Mouse (Mus musculus) midbrain, embryonic 15.5 days (tissue): Measurements from ENCODE around the gene Hoxd9. TPM values are rescaled to one million over a fixed set of nuclear protein-coding genes. Genes with fewer than 3 reads are reported as not detected.

Experiments
- ATAC-seq: fragments of 200-750 bp; cut with Nextera tagmentation; replicated peaks from 2 replicates; pipeline ENCODE4 v1.8.0; 2017; ENCODE audit warnings: moderate TSS enrichment
- H3K27ac ChIP-seq: fragments of 300-500 bp; sonication (generic); 2 replicates; pipeline ENCODE4 v1.5.1; 2015; ENCODE audit warnings: mild to moderate bottlenecking, inconsistent platforms
- H3K27me3 ChIP-seq: fragments of 300-500 bp; sonication (generic); replicated peaks from 2 replicates; pipeline ENCODE4 v1.6.1; 2015; ENCODE audit warnings: inconsistent platforms
- H3K36me3 ChIP-seq: fragments of 300-500 bp; sonication (generic); replicated peaks from 2 replicates; pipeline ENCODE4 v1.6.1; 2015; ENCODE audit warnings: inconsistent platforms
- H3K4me1 ChIP-seq: fragments of 300-500 bp; sonication (generic); 2 replicates; pipeline ENCODE4 v1.6.1; 2015; ENCODE audit warnings: inconsistent platforms
- H3K4me2 ChIP-seq: fragments of 300-500 bp; sonication (generic); 2 replicates; pipeline ENCODE4 v1.6.1; 2015; ENCODE audit warnings: inconsistent platforms, mild to moderate bottlenecking, moderate library complexity
- H3K4me3 ChIP-seq: fragments of 300-500 bp; sonication (generic); 2 replicates; pipeline ENCODE4 v1.5.1; 2015; ENCODE audit warnings: mild to moderate bottlenecking, inconsistent platforms
- H3K9ac ChIP-seq: fragments of 300-500 bp; sonication (generic); 2 replicates; pipeline ENCODE4 v1.6.1; 2015; ENCODE audit warnings: mild to moderate bottlenecking, inconsistent platforms
- H3K9me3 ChIP-seq: fragments of 300-500 bp; sonication (generic); 2 replicates; pipeline ENCODE4 v1.6.1; 2016; ENCODE audit warnings: inconsistent platforms
- WGBS: fragments of 180-500 bp; shearing (Covaris S2); methylation state at CpG from one replicate; pipeline ENCODE4 v1.1.7; 2015; ENCODE audit warnings: mixed read lengths; 5-methylcytosine and 5-hydroxymethylcytosine counted together
- polyA plus RNA-seq: library from polyadenylated mRNA; unstranded; fragments of >200 nt; fragmentation: Nextera tagmentation; extraction: Ambion mirVana; gene quantifications from 2 replicates; pipeline ENCODE4 v1.2.1, GENCODE M21; 2015

The Hoxd9 gene
- polyA plus RNA-seq, 1 experiment from 2014 or later = not detected

GRCm38 (mm10) chr2:74659507-74660005, 38.0 kb upstream of the Hoxd9 start, which contains the start of gene Evx2:
TSS of gene Evx2 (minus strand) at chr2:74659557.
- Histone ChIP-seq H3K9me3 (no peaks in the 10 kb centered on the region), H3K9ac (no peak within 1 kb of the TSS), H3K36me3 (no peaks in the 10 kb centered on the region), H3K27ac (no peak within 1 kb of the TSS), H3K4me2 (no peak within 1 kb of the TSS), H3K27me3 (peaks cover 63% of the 10 kb centered on the region), H3K4me1 (peaks cover 16% of the 10 kb centered on the region), H3K4me3 (0 out of 2 replicates have a peak within 1 kb of the TSS, but pooled peaks have one; percentile 4)
- WGBS = 2% methylated on average over 28 of the region's 28 CpGs
- no peak for ATAC-seq

DNA sequence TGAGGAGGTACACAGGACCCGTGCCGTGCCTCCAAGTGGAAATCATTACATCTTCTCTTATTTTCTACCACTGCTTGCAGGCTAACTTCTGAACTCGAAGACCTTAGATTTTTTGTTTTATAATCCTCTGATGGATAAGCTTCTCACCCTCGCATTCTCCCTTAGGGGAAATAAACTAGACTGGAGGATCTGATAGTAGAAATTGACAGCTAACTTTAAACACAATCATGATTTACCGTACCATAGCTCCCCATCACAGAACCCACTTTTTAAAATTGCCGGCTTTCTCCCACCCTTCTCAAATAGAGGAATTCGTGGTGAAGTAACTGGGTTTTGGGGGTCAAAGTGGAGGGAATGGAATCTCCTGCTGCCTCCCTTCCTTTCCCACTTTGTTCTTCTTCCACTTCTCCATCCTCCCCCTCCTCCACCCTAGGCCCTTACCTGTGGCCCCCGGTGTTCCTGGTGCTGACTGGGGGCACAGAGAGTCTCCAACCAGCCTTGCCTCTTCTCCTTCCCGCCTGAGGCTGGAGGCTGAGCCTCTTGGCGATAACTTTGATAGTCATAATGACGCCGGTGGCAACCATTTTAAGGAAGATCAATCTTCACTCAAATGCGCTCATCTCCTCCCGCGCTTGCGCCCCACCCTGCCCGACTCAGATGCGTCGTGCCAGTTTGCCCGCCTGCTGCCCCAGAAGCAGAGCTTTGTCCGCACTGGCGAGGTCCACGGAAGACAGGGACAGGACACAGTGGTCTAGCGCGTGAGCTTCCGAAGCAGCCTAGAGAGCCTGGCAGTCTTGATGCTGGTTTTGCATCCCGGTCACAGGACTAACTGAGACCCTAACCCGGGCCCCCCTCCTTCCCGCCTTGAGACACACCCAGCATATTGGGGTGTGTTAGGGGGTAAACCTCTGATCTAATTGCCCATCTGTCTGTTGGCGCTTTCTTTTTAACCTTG, 36.8 kb upstream of the Hoxd9 start:
- 4% methylated on average over 30 of the region's 30 CpGs for WGBS
- H3K27me3 ChIP-seq = peaks cover 62% of the 10 kb centered on the region
- H3K9ac ChIP-seq = no peak overlapping the region
- 0 out of 2 replicates have a peak, but pooled peaks have one; percentile 33 for ATAC-seq
- no peaks in the 10 kb centered on the region for H3K36me3 ChIP-seq
- no peak overlapping the region for H3K4me2 ChIP-seq
- no peak overlapping the region for H3K27ac ChIP-seq
- H3K9me3 ChIP-seq = no peaks in the 10 kb centered on the region
- H3K4me3 ChIP-seq = no peak overlapping the region
- H3K4me1 ChIP-seq = peaks cover 12% of the 10 kb centered on the region

DNA sequence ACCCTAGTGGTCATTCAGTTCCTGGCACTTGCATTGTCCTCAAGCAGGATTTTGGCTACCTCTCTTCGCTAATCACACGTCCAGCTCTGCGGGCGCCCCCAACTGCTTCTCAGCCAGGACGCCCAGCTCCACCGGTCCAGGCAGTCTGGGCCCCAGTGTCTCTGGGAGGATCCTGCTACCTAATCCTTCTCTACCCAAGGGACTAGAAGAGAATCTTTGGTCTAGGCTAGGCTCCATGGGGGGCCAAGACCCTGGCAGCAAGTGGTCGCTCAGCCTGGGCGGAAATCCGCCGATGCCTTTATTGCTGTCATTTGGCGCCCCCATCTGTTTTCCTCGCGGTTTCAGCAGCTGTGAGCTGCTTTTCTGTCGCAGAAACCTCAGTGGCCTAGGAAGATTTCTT, 35.8 kb upstream of the Hoxd9 start:
- 0 out of 2 replicates have a peak overlapping the region, but pooled peaks have one; percentile 4 for H3K4me3 ChIP-seq
- under 1% methylated on average over 14 of the region's 14 CpGs for WGBS

DNA sequence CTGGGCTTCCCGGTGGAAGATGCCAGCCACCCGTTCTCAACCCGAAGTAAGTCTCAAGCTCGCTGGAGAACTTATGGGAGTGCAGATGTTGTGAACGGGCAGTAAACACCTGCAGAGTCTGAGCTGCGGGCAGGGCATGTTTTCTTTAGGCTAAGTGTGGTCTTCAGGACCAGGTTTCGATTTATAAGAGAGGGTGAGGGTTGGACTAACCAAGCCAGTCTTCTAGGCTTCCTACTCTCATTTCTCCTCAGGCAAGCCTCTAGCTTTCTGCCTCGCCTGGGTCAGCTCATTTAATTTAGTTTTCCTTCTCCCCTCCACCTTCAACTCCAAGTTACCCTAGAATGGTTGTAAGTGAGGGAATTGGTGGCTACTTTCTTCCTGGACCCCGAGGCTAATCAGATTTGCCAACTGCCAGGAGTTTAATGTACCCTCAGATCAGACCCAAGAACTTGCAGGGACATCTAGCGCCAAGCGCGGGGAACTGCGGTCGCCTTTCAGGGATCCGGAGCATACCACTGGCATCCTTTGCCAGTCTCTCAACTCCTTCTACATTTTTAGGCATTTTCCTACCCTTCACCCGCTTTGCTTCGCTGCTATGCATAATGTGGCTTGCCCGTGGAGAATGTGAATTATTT, 34.1 kb upstream of the Hoxd9 start:
- no peak for ATAC-seq
- no peak overlapping the region for H3K27ac ChIP-seq
- H3K27me3 ChIP-seq = peaks cover 83% of the 10 kb centered on the region
- no peaks in the 10 kb centered on the region for H3K9me3 ChIP-seq
- H3K4me1 ChIP-seq = peaks cover 11% of the 10 kb centered on the region
- 6% methylated on average over 18 of the region's 18 CpGs for WGBS
- no peak overlapping the region for H3K4me2 ChIP-seq
- H3K9ac ChIP-seq = no peak overlapping the region
- no peaks in the 10 kb centered on the region for H3K36me3 ChIP-seq
- H3K4me3 ChIP-seq = no peak overlapping the region

More for the DNA sequence above, 35.8 kb upstream of the Hoxd9 start:
- Histone ChIP-seq H3K27me3 (peaks cover 70% of the 10 kb centered on the region), H3K4me2 (peak overlapping the region; percentile 36), H3K4me1 (0 out of 2 replicates have a peak, but pooled peaks cover 7% of the 10 kb centered on the region), H3K36me3 (no peaks in the 10 kb centered on the region), H3K9me3 (no peaks in the 10 kb centered on the region), H3K27ac (no peak overlapping the region), H3K9ac (no peak overlapping the region)
- ATAC-seq = peak; percentile 63

GRCm38 (mm10) chr2:74666411-74666810, 31.1 kb upstream of the Hoxd9 start:
- no peak for ATAC-seq
- H3K27me3 ChIP-seq = peaks cover 94% of the 10 kb centered on the region
- H3K9ac ChIP-seq = no peak overlapping the region
- H3K9me3 ChIP-seq = no peaks in the 10 kb centered on the region
- 3% methylated on average over 7 of the region's 7 CpGs for WGBS
- H3K4me2 ChIP-seq = no peak overlapping the region
- H3K27ac ChIP-seq = no peak overlapping the region
- peaks cover 10% of the 10 kb centered on the region for H3K4me1 ChIP-seq
- H3K36me3 ChIP-seq = no peaks in the 10 kb centered on the region
- no peak overlapping the region for H3K4me3 ChIP-seq

DNA sequence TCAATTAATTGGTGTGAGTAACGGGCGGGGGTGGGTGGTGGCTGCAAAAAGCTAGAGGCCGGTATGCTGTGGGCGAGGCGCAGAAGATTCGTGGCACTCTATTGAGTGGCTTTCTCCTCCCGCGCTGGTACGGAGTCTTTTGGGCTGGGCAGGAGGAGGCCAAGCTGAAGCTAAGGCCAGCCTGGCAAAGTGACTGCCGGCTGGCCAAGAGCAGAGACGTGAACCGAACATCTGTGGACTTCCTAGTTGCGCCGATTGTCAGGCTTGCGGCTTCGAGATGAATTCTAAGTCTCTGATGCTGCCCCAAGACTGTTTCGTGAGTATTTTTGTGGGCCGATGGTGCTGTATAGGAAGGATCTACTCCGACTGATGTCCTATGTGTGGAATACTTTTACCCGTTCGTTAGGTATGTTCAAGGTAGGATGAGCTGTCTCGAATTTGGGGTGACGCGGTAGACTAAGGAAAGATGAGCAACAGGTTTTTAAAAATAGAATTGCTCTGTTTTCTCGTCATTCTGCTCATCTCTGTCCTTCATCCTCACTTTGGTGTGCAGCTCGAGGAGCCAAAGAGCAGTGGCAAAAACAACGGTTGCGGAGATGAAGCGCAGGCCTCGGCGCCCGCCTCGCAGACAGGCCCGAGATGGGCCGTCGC, 30.2 kb upstream of the Hoxd9 start:
- ATAC-seq = no peak

DNA sequence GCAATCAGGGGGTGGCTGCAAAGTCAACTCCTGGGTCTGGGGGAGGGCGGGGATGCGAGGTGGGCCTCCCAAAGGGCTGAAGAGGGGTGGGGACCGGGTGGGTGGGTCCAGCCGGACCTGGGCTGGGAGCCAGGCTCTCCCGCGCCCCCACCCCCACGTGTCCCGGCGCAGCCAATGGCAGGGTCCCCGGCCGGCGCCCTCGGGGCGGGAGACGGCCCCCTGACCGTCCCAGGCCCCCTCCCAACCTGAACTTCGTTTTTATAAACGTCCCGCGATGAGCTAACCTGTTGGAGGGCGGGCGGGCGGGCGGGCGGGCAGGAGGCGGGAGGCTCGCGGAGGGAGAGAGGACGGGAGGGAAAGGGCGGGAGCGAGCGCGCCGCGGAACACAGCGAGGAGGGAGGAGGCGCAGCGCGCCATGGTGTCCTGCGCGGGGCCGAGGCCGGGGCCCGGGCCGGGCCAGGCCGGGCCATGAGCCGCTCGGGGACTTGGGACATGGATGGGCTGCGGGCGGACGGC, 29.6 kb upstream of the Hoxd9 start, which contains the start of gene Hoxd13:
Hoxd13 (plus strand) TSS at position 469 of the 516 bp plus-strand sequence.
- Histone ChIP-seq H3K27ac (no peak within 1 kb of the TSS), H3K4me3 (peak within 1 kb of the TSS; percentile 22), H3K36me3 (no peaks in the 10 kb centered on the region), H3K9ac (no peak within 1 kb of the TSS), H3K27me3 (peaks cover 94% of the 10 kb centered on the region), H3K9me3 (no peaks in the 10 kb centered on the region), H3K4me1 (peaks cover 11% of the 10 kb centered on the region), H3K4me2 (peak within 1 kb of the TSS; percentile 38)
- 0% methylated on average over 34 of the region's 51 CpGs for WGBS
- ATAC-seq = 0 out of 2 replicates have a peak, but pooled peaks have one; percentile 27

More for the DNA sequence above, 30.2 kb upstream of the Hoxd9 start:
- no peaks in the 10 kb centered on the region for H3K36me3 ChIP-seq
- H3K27ac ChIP-seq = no peak overlapping the region
- 2% methylated on average over 36 of the region's 36 CpGs for WGBS
- H3K4me1 ChIP-seq = peaks cover 7% of the 10 kb centered on the region
- H3K27me3 ChIP-seq = peaks cover 94% of the 10 kb centered on the region
- H3K4me2 ChIP-seq = no peak overlapping the region
- H3K9ac ChIP-seq = no peak overlapping the region
- no peak overlapping the region for H3K4me3 ChIP-seq
- no peaks in the 10 kb centered on the region for H3K9me3 ChIP-seq

- Histone ChIP-seq H3K27me3 (peaks cover 94% of the 10 kb centered on the region), H3K4me1 (peaks cover 11% of the 10 kb centered on the region), H3K9ac (no peak overlapping the region), H3K4me2 (peak overlapping the region; percentile 38), H3K9me3 (no peaks in the 10 kb centered on the region), H3K27ac (no peak overlapping the region), H3K36me3 (no peaks in the 10 kb centered on the region), H3K4me3 (peak overlapping the region; percentile 22)
- peak; percentile 62; the same call in 1 of the 2 replicates for ATAC-seq
- under 1% methylated on average over 57 of the region's 74 CpGs for WGBS
These were observed 28.9 kb upstream of the Hoxd9 start for GRCm38 (mm10) chr2:74668370-74669229.

- Histone ChIP-seq H3K4me2 (no peak overlapping the region), H3K9me3 (no peaks in the 10 kb centered on the region), H3K4me3 (no peak overlapping the region), H3K27ac (no peak overlapping the region), H3K9ac (no peak overlapping the region), H3K4me1 (peaks cover 11% of the 10 kb centered on the region), H3K27me3 (peaks cover 94% of the 10 kb centered on the region), H3K36me3 (no peaks in the 10 kb centered on the region)
- no peak for ATAC-seq
- under 1% methylated on average over 3 of the region's 3 CpGs for WGBS
These were observed 28.3 kb upstream of the Hoxd9 start for GRCm38 (mm10) chr2:74669230-74669578.

- 2% methylated on average over 14 of the region's 14 CpGs for WGBS
- no peak overlapping the region for H3K4me3 ChIP-seq
- no peak overlapping the region for H3K27ac ChIP-seq
- H3K9me3 ChIP-seq = no peaks in the 10 kb centered on the region
- ATAC-seq = no peak
- H3K9ac ChIP-seq = no peak overlapping the region
- no peak overlapping the region for H3K4me2 ChIP-seq
- no peaks in the 10 kb centered on the region for H3K36me3 ChIP-seq
- peaks cover 11% of the 10 kb centered on the region for H3K4me1 ChIP-seq
- H3K27me3 ChIP-seq = peaks cover 94% of the 10 kb centered on the region
These were observed 27.8 kb upstream of the Hoxd9 start for GRCm38 (mm10) chr2:74669650-74670235.
